Mouse (Mus musculus) limb, embryonic 13.5 days (tissue): ENCODE data around the gene Ipo4. TPM values are rescaled to one million over a fixed set of nuclear protein-coding genes. Genes with fewer than 3 reads are reported as not detected.
A peak's percentile ranks its signal among the peaks of the same experiment; 100 is the strongest.

Source experiments
- ATAC-seq: fragments of 200-750 bp; cut with Nextera tagmentation; 2 replicates; pipeline ENCODE4 v1.8.0; 2017; ENCODE audit warnings: low read depth, moderate number of reproducible peaks, moderate TSS enrichment; ENCODE audit not compliant: low FRiP score
- H3K27ac ChIP-seq: fragments of 300-500 bp; sonication (generic); 2 replicates; pipeline ENCODE4 v1.5.1; 2015; ENCODE audit warnings: inconsistent platforms, mild to moderate bottlenecking, moderate library complexity
- H3K27me3 ChIP-seq: fragments of 300-500 bp; sonication (generic); 2 replicates; pipeline ENCODE4 v1.6.1; 2015; ENCODE audit warnings: mild to moderate bottlenecking, inconsistent platforms
- H3K36me3 ChIP-seq: fragments of 300-500 bp; sonication (generic); 2 replicates; pipeline ENCODE4 v1.6.1; 2015; ENCODE audit warnings: inconsistent platforms, mild to moderate bottlenecking, moderate library complexity
- H3K4me1 ChIP-seq: fragments of 300-500 bp; sonication (generic); 2 replicates; pipeline ENCODE4 v1.6.1; 2015; ENCODE audit warnings: inconsistent platforms
- H3K4me2 ChIP-seq: fragments of 300-500 bp; sonication (generic); replicated peaks from 2 replicates; pipeline ENCODE4 v1.6.1; 2015; ENCODE audit warnings: inconsistent platforms, mild to moderate bottlenecking, moderate library complexity
- H3K4me3 ChIP-seq: fragments of 300-500 bp; sonication (generic); 2 replicates; pipeline ENCODE4 v1.5.1; 2015; ENCODE audit warnings: moderate library complexity, mild to moderate bottlenecking, inconsistent platforms
- H3K9ac ChIP-seq: fragments of 300-500 bp; sonication (generic); 2 replicates; pipeline ENCODE4 v1.6.1; 2015; ENCODE audit warnings: mild to moderate bottlenecking, inconsistent platforms
- H3K9me3 ChIP-seq: fragments of 300-500 bp; sonication (generic); 2 replicates; pipeline ENCODE4 v1.6.1; 2016; ENCODE audit warnings: inconsistent platforms
- WGBS: fragments of 180-500 bp; shearing (Covaris S2); methylation state at CpG from one replicate; pipeline ENCODE4 v1.1.7; 2015; 5-methylcytosine and 5-hydroxymethylcytosine counted together
- polyA plus RNA-seq: library from polyadenylated mRNA; unstranded; fragments of >200 nt; fragmentation: Nextera tagmentation; extraction: Ambion mirVana; gene quantifications from 2 replicates; pipeline ENCODE4 v1.2.1, GENCODE M21; 2015

The Ipo4 gene
- polyA plus RNA-seq, 1 experiment from 2014 or later = 113 TPM

GRCm38 (mm10) chr14:55651528-55651927, 15.8 kb upstream of the Ipo4 start:
- WGBS = 88% methylated on average over 7 of the region's 7 CpGs

DNA sequence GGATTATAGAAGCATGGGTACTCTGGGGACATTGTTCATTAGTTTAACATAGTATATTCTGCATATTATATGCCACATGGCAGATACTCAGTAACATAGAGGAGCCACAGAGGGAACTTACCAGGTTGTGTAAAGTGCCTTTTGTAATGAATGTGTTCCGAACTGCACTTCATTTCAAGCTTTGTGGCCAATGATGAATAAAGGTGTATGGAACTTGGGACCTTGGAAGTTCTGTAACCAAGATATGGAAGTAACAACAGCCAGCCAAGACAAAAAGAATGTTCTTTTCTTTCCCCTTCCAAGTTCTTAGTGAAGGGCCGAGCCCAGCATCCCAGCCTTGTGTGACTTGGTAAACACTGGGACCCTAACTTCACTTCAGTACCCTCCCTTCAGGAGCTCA, 14.1 kb upstream of the Ipo4 start, which contains the start of gene Tssk4:
Gene Tssk4, plus strand, starts transcription at position 301 of the 400 bp plus-strand sequence.
- Histone ChIP-seq H3K36me3 (peaks cover 17% of the 10 kb centered on the region), H3K4me2 (no peak within 1 kb of the TSS), H3K27ac (no peak within 1 kb of the TSS), H3K4me3 (no peak within 1 kb of the TSS), H3K9me3 (no peaks in the 10 kb centered on the region), H3K9ac (no peak within 1 kb of the TSS), H3K27me3 (no peaks in the 10 kb centered on the region), H3K4me1 (peaks cover 5% of the 10 kb centered on the region)
- 93% methylated on average over 2 of the region's 2 CpGs for WGBS
- no peak for ATAC-seq

More at GRCm38 (mm10) chr14:55651528-55651927, 15.8 kb upstream of the Ipo4 start:
- ATAC-seq = no peak
- Histone ChIP-seq H3K4me1 (no peaks in the 10 kb centered on the region), H3K4me2 (no peak overlapping the region), H3K9ac (no peak overlapping the region), H3K9me3 (no peaks in the 10 kb centered on the region), H3K27me3 (no peaks in the 10 kb centered on the region), H3K36me3 (peaks cover 10% of the 10 kb centered on the region), H3K4me3 (no peak overlapping the region), H3K27ac (no peak overlapping the region)

- H3K9me3 ChIP-seq = no peaks in the 10 kb centered on the region
- peak overlapping the region; percentile 96 for H3K4me3 ChIP-seq
- ATAC-seq = no peak
- no peaks in the 10 kb centered on the region for H3K27me3 ChIP-seq
- 0 out of 2 replicates have a peak overlapping the region, but pooled peaks have one; percentile 6 for H3K27ac ChIP-seq
- peaks cover 38% of the 10 kb centered on the region for H3K36me3 ChIP-seq
- H3K4me1 ChIP-seq = peaks cover 29% of the 10 kb centered on the region
- 32% methylated on average over 17 of the region's 17 CpGs for WGBS
- H3K4me2 ChIP-seq = peak overlapping the region; percentile 87
- peak overlapping the region; percentile 94 for H3K9ac ChIP-seq
Measured at GRCm38 (mm10) chr14:55644261-55644888, 8.6 kb upstream of the Ipo4 start.

DNA sequence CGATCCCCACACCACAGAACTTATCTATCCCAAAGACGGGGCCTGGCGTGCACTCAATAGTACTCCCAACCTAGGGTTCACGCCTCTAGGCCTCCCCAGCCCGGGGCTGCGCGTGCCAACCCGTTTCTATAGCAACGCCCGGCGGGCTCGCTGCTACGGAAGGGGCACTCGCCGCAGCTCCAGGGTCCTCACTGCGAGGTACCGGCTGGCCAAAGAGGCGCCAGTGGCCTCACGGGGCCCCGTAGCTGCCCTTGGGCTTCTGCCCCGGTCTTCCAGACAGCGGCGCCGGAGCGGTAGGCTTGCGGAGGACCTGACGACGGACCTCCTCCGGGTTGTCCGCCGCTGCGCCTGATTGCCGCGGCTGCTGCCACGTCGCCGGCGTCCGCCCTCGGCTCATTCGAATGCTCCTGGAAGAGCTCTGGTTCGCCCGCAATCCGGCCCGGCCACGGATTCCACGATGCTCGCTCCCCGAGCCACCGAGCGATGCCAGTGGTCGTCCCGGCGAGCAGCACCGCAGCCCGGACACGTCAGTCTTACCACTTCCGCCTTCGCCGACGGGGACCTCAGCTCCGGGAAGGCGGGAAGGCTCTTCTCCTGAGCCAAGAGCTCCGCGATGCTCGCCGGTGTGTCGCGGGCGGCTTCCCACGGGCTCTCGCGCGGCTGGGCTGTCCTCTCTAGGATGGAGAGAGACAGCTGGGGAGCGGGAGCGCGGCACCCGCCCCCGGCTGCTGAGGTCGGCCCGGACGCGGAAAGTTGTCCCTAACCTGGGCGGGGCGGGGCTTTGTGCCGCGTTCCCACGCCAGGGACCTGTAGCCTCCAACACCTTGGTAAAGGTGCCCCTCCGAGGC, 7.5 kb upstream of the Ipo4 start, which contains the start of gene Tm9sf1:
Gene Tm9sf1, minus strand, starts transcription at position 747 of the 848 bp plus-strand sequence.
- no peaks in the 10 kb centered on the region for H3K9me3 ChIP-seq
- peaks cover 49% of the 10 kb centered on the region for H3K36me3 ChIP-seq
- peak; percentile 90 for ATAC-seq
- peak within 1 kb of the TSS; percentile 92 for H3K27ac ChIP-seq
- H3K4me2 ChIP-seq = peak within 1 kb of the TSS; percentile 87
- H3K9ac ChIP-seq = peak within 1 kb of the TSS; percentile 94
- H3K4me1 ChIP-seq = peaks cover 29% of the 10 kb centered on the region
- under 1% methylated on average over 80 of the region's 89 CpGs for WGBS
- no peaks in the 10 kb centered on the region for H3K27me3 ChIP-seq
- H3K4me3 ChIP-seq = peak within 1 kb of the TSS; percentile 96

GRCm38 (mm10) chr14:55642679-55643059, 6.9 kb upstream of the Ipo4 start:
- no peaks in the 10 kb centered on the region for H3K9me3 ChIP-seq
- 21% methylated on average over 8 of the region's 8 CpGs for WGBS

GRCm38 (mm10) chr14:55641291-55641690, 5.5 kb upstream of the Ipo4 start:
- ATAC-seq = no peak
- Histone ChIP-seq H3K4me1 (peaks cover 29% of the 10 kb centered on the region), H3K9ac (peak overlapping the region; percentile 1; the same call in 1 of the 2 replicates), H3K9me3 (no peaks in the 10 kb centered on the region), H3K27ac (no peak overlapping the region), H3K4me2 (no peak overlapping the region), H3K36me3 (peaks cover 59% of the 10 kb centered on the region), H3K4me3 (no peak overlapping the region), H3K27me3 (no peaks in the 10 kb centered on the region)
- 97% methylated on average over 13 of the region's 13 CpGs for WGBS

More at GRCm38 (mm10) chr14:55642679-55643059, 6.9 kb upstream of the Ipo4 start:
- Histone ChIP-seq H3K36me3 (peaks cover 55% of the 10 kb centered on the region), H3K4me2 (peak overlapping the region; percentile 87), H3K9ac (peak overlapping the region; percentile 94), H3K4me3 (peak overlapping the region; percentile 96), H3K27me3 (no peaks in the 10 kb centered on the region), H3K27ac (peak overlapping the region; percentile 92), H3K4me1 (peaks cover 29% of the 10 kb centered on the region)
- ATAC-seq = peak; percentile 33; the same call in 1 of the 2 replicates

GRCm38 (mm10) chr14:55640816-55641215, 5.1 kb upstream of the Ipo4 start:
- H3K4me1 ChIP-seq = peaks cover 33% of the 10 kb centered on the region
- H3K36me3 ChIP-seq = peaks cover 58% of the 10 kb centered on the region
- H3K4me2 ChIP-seq = no peak overlapping the region
- 0 out of 2 replicates have a peak overlapping the region, but pooled peaks have one; percentile 21 for H3K9ac ChIP-seq
- H3K4me3 ChIP-seq = no peak overlapping the region
- ATAC-seq = no peak
- H3K27me3 ChIP-seq = no peaks in the 10 kb centered on the region
- H3K9me3 ChIP-seq = no peaks in the 10 kb centered on the region
- no peak overlapping the region for H3K27ac ChIP-seq
- 96% methylated on average over 14 of the region's 14 CpGs for WGBS

GRCm38 (mm10) chr14:55637795-55638194, 2.0 kb upstream of the Ipo4 start, which contains the start of gene Gm49378:
TSS of gene Gm49378 (minus strand) at chr14:55637895.
- WGBS = 93% methylated on average over 9 of the region's 9 CpGs
- H3K27me3 ChIP-seq = no peaks in the 10 kb centered on the region
- H3K27ac ChIP-seq = no peak within 1 kb of the TSS
- no peak for ATAC-seq
- no peak within 1 kb of the TSS for H3K9ac ChIP-seq
- H3K4me2 ChIP-seq = no peak within 1 kb of the TSS
- no peak within 1 kb of the TSS for H3K4me3 ChIP-seq
- H3K9me3 ChIP-seq = no peaks in the 10 kb centered on the region
- H3K36me3 ChIP-seq = peaks cover 72% of the 10 kb centered on the region
- H3K4me1 ChIP-seq = peaks cover 33% of the 10 kb centered on the region

DNA sequence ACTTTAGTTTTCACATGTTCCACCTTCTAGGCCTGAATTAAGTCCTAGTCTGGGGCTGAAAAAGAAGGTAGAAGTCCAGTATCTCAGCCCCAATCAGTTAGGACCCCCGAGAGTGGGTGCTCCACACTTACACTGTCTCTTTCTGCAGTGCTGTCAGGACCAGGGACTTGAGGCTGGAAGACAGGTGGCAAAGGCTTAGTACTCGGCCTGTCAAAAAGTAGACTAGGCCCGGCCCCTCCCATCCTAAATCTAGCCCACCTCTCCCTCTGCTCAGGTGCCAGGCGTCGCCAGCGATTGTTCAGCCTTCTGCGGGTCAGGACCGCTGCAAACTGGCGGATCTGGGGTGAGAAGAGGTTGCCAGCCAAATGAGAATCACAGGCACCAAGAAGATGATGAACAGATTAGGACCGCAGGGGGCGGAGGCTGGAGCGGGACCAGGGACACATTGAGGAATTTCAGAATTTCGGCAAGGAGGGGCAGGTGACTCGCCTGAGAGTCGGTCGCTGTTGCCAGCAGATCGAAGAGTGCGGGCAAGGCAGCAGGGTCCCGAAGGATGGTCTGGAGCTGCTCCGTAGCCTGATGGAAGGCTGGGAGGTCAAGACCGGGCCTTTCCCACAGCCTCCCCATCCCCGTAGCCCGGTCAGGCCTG, 759 bp downstream of the Ipo4 start:
- H3K27me3 ChIP-seq = no peaks in the 10 kb centered on the region
- H3K4me3 ChIP-seq = peak overlapping the region; percentile 76
- peak; percentile 48 for ATAC-seq
- WGBS = 2% methylated on average over 23 of the region's 23 CpGs
- H3K9ac ChIP-seq = peak overlapping the region; percentile 84
- H3K27ac ChIP-seq = peak overlapping the region; percentile 77
- H3K4me2 ChIP-seq = peak overlapping the region; percentile 92
- no peaks in the 10 kb centered on the region for H3K9me3 ChIP-seq
- peaks cover 17% of the 10 kb centered on the region for H3K4me1 ChIP-seq
- H3K36me3 ChIP-seq = peaks cover 81% of the 10 kb centered on the region

- 47% methylated on average over 5 of the region's 5 CpGs for WGBS
- H3K27ac ChIP-seq = no peak overlapping the region
- no peak for ATAC-seq
- H3K4me2 ChIP-seq = no peak overlapping the region
- H3K4me3 ChIP-seq = no peak overlapping the region
- no peaks in the 10 kb centered on the region for H3K27me3 ChIP-seq
- no peak overlapping the region for H3K9ac ChIP-seq
- H3K9me3 ChIP-seq = no peaks in the 10 kb centered on the region
- H3K4me1 ChIP-seq = peaks cover 5% of the 10 kb centered on the region
- peaks cover 99% of the 10 kb centered on the region for H3K36me3 ChIP-seq
Measured at GRCm38 (mm10) chr14:55629312-55629711, 6.4 kb downstream of the Ipo4 start.

- Histone ChIP-seq H3K27ac (no peak overlapping the region), H3K4me3 (no peak overlapping the region), H3K4me2 (no peak overlapping the region), H3K36me3 (peaks cover 98% of the 10 kb centered on the region), H3K4me1 (no peaks in the 10 kb centered on the region), H3K27me3 (no peaks in the 10 kb centered on the region), H3K9ac (no peak overlapping the region), H3K9me3 (no peaks in the 10 kb centered on the region)
- no peak for ATAC-seq
- 74% methylated on average over 27 of the region's 27 CpGs for WGBS
Measured at GRCm38 (mm10) chr14:55628077-55628827, 7.5 kb downstream of the Ipo4 start.
